Mouse (Mus musculus): ENCODE data around the gene Foxn4.

The Foxn4 gene

DNA sequence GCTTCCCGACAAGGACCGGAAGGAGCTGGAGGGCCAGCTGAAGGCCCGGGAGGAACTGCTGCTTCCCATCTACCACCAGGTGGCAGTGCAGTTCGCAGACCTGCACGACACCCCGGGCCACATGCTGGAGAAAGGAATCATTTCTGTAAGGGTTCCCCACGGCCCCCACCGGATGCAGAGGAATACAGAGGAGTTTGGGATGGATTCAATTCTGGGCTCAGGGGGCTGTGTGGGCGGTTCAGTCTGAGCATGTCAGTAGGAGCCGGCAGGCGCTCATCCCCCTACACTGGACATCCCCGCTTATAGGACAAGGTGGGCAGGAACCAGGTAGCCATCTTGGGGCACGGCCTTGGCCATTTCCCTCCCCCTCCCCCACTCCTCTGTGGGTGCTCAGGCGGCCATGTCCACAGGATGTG lies 25.4 kb downstream of the Foxn4 start:
- Histone ChIP-seq H3K27me3 (ENCODE audit: control insufficient read depth, insufficient read depth, low read length, poor library complexity, severe bottlenecking) (no peaks in the 10 kb centered on the region), H3K36me3 (ENCODE audit: control insufficient read depth, insufficient read depth, low read length, poor library complexity, severe bottlenecking) (no peaks in the 10 kb centered on the region)
- DNase-seq (ENCODE audit: low read depth, low spot score): peak; percentile 57

DNA sequence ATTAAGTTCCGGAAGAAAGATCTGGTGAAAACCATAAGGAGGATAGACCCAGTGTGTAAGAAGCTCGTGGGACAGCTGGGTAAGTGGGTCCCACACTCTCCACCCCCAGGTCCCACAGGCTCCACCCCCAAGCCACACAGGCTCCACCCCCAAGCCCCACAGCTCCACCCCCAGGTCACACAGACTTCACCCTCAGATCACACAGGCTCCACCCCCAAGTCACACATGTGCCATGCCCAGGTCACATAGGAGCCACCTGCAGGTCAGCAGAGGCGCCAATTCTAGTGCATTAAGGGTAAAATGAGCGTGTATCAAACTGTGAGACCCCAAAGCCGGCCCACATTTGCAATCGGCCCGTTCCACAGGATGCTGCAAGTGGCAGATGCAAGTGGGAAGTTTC lies 27.1 kb downstream of the Foxn4 start:
- DNase-seq (ENCODE audit: low read depth, low spot score): no peak
- Histone ChIP-seq H3K27me3 (ENCODE audit: control insufficient read depth, insufficient read depth, low read length, poor library complexity, severe bottlenecking) (no peaks in the 10 kb centered on the region), H3K36me3 (ENCODE audit: control insufficient read depth, insufficient read depth, low read length, poor library complexity, severe bottlenecking) (no peaks in the 10 kb centered on the region)

DNA sequence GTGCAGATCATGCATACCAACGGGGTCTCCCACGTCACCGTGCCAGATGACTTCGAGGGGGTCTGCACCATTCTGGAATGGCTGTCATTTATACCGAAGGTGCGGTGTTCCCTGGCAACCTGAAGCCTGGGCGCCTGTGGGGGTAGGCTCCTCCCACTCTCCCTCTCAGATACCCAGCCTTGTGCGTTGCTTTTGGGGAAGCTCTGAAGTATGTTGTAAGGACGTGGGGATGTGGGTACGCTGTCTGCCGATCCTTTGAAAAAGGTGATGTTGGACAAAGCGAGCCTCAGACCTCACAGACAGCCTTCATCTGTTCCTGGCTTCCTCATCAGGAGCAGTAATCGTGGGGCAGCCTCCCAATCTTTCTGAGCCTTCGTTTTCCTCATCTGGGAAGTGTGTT lies 33.9 kb downstream of the Foxn4 start:
- DNase-seq (ENCODE audit: low read depth, low spot score): no peak
- no peaks in the 10 kb centered on the region for H3K36me3 ChIP-seq (ENCODE audit: control insufficient read depth, insufficient read depth, low read length, poor library complexity, severe bottlenecking)
- no peaks in the 10 kb centered on the region for H3K27me3 ChIP-seq (ENCODE audit: control insufficient read depth, insufficient read depth, low read length, poor library complexity, severe bottlenecking)

DNA sequence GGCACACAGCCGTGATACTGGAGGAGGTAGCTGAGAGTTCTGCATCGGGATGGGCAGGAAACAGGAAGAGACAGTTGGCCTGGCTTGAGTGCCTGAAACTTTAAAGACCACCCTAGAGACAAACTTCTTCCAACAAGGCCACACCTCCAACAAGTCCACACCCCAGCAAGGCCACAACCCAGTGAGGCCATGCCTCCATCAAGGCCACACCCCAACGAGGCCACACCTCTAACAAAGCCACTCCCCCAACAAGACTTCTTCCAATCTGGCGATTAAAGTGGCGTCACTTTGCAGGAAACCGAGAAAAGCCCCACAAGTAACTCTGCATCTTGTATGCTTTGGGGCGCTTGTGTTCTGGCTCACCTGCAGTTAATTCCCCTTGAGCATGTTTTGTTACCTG lies 34.7 kb downstream of the Foxn4 start:
- Histone ChIP-seq H3K36me3 (ENCODE audit: control insufficient read depth, insufficient read depth, low read length, poor library complexity, severe bottlenecking) (no peaks in the 10 kb centered on the region), H3K27me3 (ENCODE audit: control insufficient read depth, insufficient read depth, low read length, poor library complexity, severe bottlenecking) (no peaks in the 10 kb centered on the region)
- DNase-seq (ENCODE audit: low read depth, low spot score): no peak

- no peak for DNase-seq (ENCODE audit: low read depth, low spot score)
- no peaks in the 10 kb centered on the region for H3K36me3 ChIP-seq (ENCODE audit: control insufficient read depth, insufficient read depth, low read length, poor library complexity, severe bottlenecking)
- no peaks in the 10 kb centered on the region for H3K27me3 ChIP-seq (ENCODE audit: control insufficient read depth, insufficient read depth, low read length, poor library complexity, severe bottlenecking)
Observed at GRCm38 (mm10) chr5:114228901-114229300, 44.7 kb downstream of the Foxn4 start.

- no peak for DNase-seq (ENCODE audit: low read depth, low spot score)
- Histone ChIP-seq H3K36me3 (ENCODE audit: control insufficient read depth, insufficient read depth, low read length, poor library complexity, severe bottlenecking) (no peaks in the 10 kb centered on the region), H3K27me3 (ENCODE audit: control insufficient read depth, insufficient read depth, low read length, poor library complexity, severe bottlenecking) (no peaks in the 10 kb centered on the region)
Observed at GRCm38 (mm10) chr5:114226051-114226450, 47.6 kb downstream of the Foxn4 start.

GRCm38 (mm10) chr5:114218771-114219170 lies 54.8 kb downstream of the Foxn4 start:
- H3K36me3 ChIP-seq (ENCODE audit: control insufficient read depth, insufficient read depth, low read length, poor library complexity, severe bottlenecking): no peaks in the 10 kb centered on the region
- DNase-seq (ENCODE audit: low read depth, low spot score): no peak
- H3K27me3 ChIP-seq (ENCODE audit: control insufficient read depth, insufficient read depth, low read length, poor library complexity, severe bottlenecking): no peaks in the 10 kb centered on the region

DNA sequence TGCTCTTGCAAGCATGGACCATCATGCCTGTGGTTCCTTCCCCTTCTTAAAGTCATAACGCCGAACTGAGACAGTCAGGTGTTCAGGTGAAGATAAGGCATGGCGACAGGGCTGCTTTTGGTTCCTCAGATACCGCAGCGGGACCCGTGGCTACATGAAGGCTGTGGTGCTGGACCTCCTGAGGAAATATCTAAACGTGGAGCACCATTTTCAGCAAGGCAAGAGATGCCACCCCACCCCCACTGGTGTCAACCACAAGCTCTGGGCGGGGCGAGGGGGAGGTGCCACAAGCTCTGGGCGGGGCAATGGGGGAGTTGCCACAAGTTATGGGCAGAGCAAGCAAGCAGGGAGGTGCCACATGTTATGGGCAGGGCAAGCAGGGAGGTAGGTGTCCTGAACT lies 60.4 kb downstream of the Foxn4 start:
- no peaks in the 10 kb centered on the region for H3K36me3 ChIP-seq (ENCODE audit: control insufficient read depth, insufficient read depth, low read length, poor library complexity, severe bottlenecking)
- DNase-seq (ENCODE audit: low read depth, low spot score): peak; percentile 8
- no peaks in the 10 kb centered on the region for H3K27me3 ChIP-seq (ENCODE audit: control insufficient read depth, insufficient read depth, low read length, poor library complexity, severe bottlenecking)

- no peaks in the 10 kb centered on the region for H3K27me3 ChIP-seq (ENCODE audit: control insufficient read depth, insufficient read depth, low read length, poor library complexity, severe bottlenecking)
- DNase-seq (ENCODE audit: low read depth, low spot score): no peak
- H3K36me3 ChIP-seq (ENCODE audit: control insufficient read depth, insufficient read depth, low read length, poor library complexity, severe bottlenecking): no peaks in the 10 kb centered on the region
Observed at GRCm38 (mm10) chr5:114206158-114206557, 67.4 kb downstream of the Foxn4 start.
